Mouse (Mus musculus) spleen, postnatal 4 days (tissue): ENCODE measurements around the gene Nudt19.
A peak's percentile ranks its signal among the peaks of the same experiment; 100 is the strongest.
"Not testable (repeated sequence)": the region's sequence is repeated elsewhere in the genome, so short reads cannot be mapped to it uniquely, and the experiment has no call there.

Experiments used
- DNase-seq, 2 experiments: peaks; one replicate each; pipeline ENCODE4 v3.0.0; 2022; ENCODE audit warnings: low spot score in 2 of 2

The Nudt19 gene

DNA sequence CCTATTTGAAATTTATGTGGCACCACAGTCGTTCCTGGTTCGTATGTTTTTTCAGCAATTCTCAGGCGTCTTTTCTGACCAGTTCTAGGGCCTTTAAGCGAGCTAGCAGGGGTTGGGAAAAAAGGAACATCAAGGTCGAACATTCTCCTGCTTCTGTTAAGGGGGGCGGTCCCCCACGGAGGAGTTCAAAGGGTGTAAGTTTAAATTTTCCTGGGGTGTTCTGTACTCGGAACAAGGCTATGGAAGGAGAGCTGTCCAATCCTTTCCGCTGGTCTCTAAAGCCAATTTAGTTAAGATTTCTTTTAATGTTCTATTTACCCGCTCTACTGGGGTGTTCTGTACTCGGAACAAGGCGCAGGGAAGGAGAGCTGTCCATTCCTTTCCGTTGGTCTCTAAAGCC, 9.9 kb upstream of the Nudt19 start:
- not testable (repeated sequence) for DNase-seq

GRCm38 (mm10) chr7:35564872-35565271, 8.8 kb upstream of the Nudt19 start:
- not testable (repeated sequence) for DNase-seq

DNA sequence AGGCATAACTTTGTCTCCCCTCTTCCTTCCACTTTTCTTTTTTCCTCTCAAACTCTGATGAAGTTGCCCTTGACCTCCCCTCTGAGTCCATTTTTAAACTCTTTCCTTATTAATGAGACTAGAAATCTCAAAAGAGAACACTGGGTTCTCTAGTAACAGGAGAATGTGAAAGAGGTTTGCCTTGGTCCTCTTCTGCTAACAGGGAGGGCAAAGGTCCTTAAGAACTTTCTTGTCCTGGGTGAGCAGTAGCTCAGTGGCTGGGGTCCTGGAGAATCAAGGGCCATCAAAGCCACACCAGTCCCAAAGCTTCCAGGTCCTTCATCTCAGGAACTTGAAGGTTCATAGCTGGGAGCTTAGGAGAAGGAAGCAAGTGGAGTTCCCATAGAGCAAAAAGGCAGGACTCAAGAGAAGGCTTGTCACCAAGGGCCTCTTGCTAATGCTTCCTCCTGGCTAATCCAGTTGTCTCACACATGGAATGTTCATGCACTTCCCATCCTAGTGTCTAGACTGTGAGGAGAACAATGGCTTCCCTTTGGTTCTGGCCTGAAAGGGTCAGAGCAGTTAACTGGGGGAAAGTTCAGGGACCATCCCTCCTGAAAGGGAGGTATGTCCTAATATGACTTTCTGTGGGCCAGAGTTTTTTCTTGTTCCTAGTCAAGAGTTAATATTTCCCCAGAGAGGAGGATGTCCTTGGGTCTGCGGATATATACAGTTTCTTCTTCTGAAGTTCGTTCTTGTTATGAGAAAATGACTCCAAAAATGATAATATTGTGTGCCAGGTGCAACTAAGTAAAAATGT, 8.2 kb upstream of the Nudt19 start:
- no peak for DNase-seq

GRCm38 (mm10) chr7:35563071-35563470, 7.0 kb upstream of the Nudt19 start:
- no peak for DNase-seq

GRCm38 (mm10) chr7:35559838-35560237, 3.7 kb upstream of the Nudt19 start:
- DNase-seq: no peak

DNA sequence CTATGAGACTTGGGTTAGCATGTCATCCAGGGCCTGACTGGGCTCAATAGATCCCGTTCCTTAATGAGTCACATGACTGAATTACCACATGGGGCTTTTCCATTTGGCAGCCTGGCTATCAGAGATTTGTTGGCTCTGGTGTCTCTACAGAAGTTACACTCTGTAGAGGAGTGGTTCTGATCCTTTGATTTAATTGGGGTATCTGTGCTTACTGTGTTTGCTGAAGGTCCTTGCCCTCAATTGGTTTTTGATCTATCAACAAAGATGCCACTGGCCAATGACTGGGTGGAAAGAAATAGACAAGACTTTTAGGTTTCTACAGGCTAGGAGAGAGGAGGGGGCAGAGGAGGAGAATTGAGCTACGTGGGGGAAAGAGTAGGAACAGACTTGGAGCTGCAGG, 2.6 kb upstream of the Nudt19 start:
- no peak for DNase-seq

- no peak for DNase-seq
Measured at GRCm38 (mm10) chr7:35557577-35557976, 1.5 kb upstream of the Nudt19 start.

DNA sequence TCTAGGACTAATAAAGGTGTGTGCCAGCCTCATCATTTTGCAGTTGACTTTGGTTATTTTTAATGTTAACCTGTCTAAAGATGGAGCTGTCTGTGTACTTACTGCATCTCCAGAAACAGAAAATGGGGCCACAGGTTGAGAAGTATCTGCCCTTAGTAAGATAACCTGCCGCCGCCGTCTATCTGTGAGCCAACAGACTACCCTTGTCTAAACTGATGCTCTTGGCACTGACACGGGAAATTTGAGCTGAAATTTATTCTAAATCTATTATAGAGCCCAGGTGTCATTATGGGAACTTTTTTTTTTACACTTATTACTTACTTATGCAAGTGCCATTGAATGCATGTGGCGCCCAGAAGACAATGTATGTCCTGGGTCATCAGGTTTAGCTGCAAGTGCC, 801 bp upstream of the Nudt19 start:
- peak in 1 of 2 experiments; percentile 62 for DNase-seq

DNA sequence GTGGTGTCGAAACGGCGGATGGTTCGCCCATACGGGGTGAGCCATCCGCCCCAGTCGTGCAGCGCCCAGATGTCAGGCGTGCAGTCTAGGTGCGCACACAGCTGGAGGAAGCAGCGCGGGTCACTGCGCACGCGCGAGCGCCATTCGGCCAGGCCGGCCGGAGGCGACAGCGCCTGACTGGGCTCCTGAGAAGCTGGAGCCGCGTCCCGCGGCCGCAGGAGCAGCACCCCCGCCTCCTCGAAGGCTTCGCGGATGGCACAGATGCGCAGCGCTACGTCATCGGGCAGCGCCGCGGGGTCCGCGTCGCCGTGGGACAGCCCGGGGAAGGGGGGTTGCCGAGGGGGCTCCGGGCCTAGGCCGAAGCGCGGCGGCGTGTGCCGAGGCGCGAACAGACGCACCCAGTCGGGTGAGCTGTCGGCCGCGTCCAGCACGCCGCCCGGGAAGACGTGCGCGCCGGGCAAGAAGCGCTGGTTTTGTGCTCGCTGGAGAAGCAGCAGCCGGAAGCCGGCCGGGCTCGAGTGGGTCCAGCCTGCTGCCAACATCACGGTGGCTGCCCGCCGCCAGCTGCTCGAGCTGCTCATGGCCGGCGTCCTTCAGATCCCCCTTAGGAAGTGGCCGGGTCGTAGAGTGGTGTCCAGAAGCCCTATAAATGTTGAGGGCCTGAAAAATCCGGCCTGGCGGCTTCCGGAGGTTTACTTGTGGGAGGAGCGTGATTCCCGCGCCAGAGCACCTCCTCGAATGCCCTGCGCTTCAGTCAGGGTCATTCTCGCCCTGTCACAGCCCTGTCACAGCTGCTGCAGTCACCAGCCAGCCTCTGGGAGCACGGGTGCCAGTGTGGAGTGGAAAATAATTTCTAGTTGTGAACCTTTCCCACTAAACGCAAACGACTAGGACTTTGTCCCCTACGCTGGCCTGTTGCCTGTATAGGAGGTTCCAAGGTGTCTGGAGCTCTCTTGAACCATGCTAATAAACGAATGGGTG, 590 bp downstream of the Nudt19 start:
- DNase-seq: peak; percentile 86 to 93

DNA sequence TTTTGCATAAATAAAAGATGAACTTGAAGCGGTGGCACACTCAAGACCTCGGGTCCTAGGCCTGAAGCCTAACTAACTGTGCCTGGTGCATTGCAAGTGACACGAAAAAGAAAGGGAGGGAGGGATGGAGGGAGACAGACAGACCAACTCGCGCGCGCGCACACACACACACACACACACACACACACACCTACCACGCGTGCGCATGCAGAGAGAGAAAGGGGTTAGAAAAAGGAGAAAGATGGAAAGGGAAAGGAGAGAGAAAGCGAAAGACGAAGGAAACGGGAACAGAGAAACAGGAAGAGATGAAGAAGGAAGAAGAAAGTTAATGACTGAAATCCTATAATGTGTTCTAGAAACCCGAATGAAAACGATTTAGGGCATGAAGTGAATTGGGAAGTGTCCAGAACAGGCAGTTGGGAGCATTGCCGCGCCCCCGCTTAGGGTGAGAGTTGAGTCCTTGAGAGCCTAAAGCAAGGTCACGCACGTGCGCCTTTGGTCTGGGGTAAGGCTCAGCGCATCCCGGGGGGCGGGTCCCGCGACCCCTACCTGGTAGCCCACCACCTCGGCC, 1.4 kb downstream of the Nudt19 start:
- DNase-seq: peak in 1 of 2 experiments; percentile 24

DNA sequence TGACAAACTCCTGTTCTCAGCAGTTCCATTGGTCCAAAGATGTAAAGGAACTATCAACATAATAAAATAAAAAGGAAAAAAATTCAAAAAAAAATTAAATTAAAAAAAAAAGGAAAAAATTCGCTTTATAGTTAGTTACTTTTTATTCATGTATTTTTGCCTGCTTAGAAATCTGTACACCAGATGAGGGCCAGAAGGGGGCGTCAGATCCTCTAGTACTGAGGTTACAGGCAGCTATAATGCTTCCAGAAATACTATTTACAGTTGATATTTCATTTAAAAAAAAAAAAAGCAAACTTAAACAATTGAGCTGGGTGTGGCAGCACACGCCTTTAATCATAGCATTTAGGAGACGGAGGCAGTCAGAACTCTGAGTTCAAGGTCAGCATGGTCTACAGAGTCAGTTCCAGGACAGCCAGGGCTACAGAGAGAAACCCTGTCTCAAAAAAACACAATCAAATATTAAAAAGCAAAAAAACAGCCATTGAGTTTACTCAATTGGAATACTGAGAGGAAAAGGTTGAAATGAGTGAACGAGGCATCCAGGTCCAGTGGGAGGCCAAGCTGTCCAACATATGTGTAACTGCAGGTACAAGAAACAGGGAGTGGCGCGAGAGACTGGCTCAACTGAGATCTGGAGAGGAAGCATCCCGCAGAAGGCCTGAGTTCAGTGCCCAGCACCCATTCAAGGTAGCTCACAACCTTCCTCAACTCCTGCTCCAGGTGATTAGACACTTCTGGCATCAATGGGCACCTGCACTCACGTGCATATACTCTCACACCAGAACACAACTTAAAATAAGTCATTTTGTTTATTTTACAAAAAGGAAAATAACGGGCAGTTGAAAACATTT, 2.1 kb downstream of the Nudt19 start:
- peak; percentile 62 to 75 for DNase-seq

- peak; percentile 58 to 78 for DNase-seq
Measured at GRCm38 (mm10) chr7:35545881-35546280, 10.2 kb downstream of the Nudt19 start.

GRCm38 (mm10) chr7:35537562-35537961, 18.5 kb downstream of the Nudt19 start, which contains the start of gene Tdrd12:
TSS of gene Tdrd12 (minus strand) at chr7:35537745.
- DNase-seq: no peak

DNA sequence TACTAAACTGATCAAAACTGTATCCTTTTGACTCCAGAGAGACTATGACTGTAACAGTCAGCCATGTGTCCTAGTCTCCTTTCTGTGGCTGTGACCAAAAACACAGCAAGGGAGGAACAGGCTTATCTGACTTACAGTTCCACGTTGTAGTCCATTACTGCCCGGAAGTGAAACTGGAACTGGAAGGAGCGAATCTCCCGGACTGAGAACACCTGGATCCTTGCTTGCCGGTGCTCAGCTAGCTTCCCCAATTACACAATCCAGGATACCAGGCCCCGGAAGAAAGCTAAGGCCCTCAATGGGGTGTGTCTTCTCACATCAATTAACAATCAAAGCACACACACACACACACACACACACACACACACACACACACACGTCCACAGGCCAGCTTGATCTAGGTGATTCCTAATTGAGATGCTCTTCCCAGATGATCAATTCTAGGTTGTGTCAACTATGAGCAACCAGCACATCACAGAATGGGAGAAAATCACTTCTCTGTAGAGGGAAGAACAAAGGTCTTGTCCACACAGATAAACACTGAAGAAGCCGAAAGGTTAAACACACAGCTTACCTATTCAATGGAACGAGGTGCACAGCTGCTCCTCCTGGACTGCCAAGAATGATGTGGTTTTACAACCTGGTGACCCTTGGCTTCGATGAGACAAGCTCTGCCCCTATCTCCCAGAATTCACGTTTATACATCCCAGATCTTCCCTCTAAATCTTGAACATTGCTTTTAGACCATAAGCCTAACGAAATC, 20.2 kb downstream of the Nudt19 start:
- no peak for DNase-seq

- not testable (repeated sequence) for DNase-seq
Measured at GRCm38 (mm10) chr7:35530544-35530943, 25.6 kb downstream of the Nudt19 start.

GRCm38 (mm10) chr7:35530026-35530425, 26.1 kb downstream of the Nudt19 start:
- DNase-seq: no peak

DNA sequence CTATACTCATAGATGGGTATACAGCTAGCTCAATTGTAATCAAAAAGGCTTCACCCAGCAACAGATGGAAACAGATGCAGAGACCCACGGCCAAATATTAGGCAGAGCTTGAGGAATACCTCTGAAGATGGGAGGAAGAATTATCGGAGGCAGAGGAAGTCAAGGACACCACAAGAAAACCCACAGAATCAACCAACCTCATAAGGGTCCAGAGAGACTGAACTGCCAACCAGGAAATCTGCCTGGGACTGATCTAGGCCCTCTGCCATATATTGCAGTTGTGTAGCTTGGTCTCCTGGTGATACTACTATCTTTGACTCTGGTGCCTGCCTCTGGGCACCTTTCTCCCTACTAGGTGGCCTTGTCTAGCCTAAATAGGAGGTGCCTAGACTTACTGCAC, 29.3 kb downstream of the Nudt19 start:
- no peak for DNase-seq

DNA sequence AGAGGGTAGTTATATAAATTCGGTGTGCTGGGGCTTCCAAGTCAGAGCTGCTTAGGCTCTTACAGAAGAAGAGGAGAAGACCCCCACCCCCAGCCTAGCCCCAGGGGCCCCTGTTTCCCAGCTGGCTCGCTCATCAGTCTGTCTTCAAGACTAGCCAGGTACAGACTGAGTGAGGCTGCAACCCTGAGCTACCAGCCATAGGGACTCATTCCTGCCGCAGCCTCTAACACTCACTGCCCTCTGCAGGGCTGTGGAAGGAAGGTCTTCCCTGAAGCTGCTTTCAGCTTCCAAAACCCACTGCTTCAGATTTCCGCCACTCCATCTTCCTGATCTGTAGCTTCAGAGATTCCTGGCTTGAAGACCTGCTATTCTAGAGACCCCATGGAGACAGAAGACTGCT, 54.1 kb downstream of the Nudt19 start:
- DNase-seq: no peak

- DNase-seq: no peak
Measured at GRCm38 (mm10) chr7:35497516-35497915, 58.6 kb downstream of the Nudt19 start.
